Mouse (Mus musculus): ENCODE data around the gene Aloxe3. TPM values are rescaled to one million over a fixed set of nuclear protein-coding genes. Genes with fewer than 3 reads are reported as not detected.

Gene Aloxe3
- 0.16 and 0.53 TPM in 2 replicates for polyA plus RNA-seq (2015; fragmentation: Nextera tagmentation; extraction: Ambion mirVana)

GRCm38 (mm10) chr11:69125852-69125918 lies at the start of gene Aloxe3:
Gene Aloxe3 (plus strand): TSS chr11:69125896.
- peak within 1 kb of the TSS; percentile 52 for H3K27ac ChIP-seq
- no peaks in the 10 kb centered on the region for H3K36me3 ChIP-seq
- H3K9ac ChIP-seq = peak within 1 kb of the TSS; percentile 50
- 2% methylated on average over 3 of the region's 3 CpGs for WGBS
- peak within 1 kb of the TSS; percentile 67 for H3K4me3 ChIP-seq
- peak within 1 kb of the TSS; percentile 95 for H3K4me2 ChIP-seq
- H3K27me3 ChIP-seq = peaks cover 4% of the 10 kb centered on the region; the same call in 1 of the 2 replicates
- no peaks in the 10 kb centered on the region for H3K9me3 ChIP-seq
- H3K4me1 ChIP-seq = peaks cover 24% of the 10 kb centered on the region
- ATAC-seq (ENCODE audit: borderline replicate concordance, extremely low read depth, low FRiP score, low TSS enrichment) = no peak

- no peaks in the 10 kb centered on the region for H3K36me3 ChIP-seq
- H3K4me1 ChIP-seq = peaks cover 20% of the 10 kb centered on the region
- no peak overlapping the region for H3K4me2 ChIP-seq
- H3K4me3 ChIP-seq = no peak overlapping the region
- no peaks in the 10 kb centered on the region for H3K27me3 ChIP-seq
- no peak for ATAC-seq (ENCODE audit: borderline replicate concordance, extremely low read depth, low FRiP score, low TSS enrichment)
- WGBS = 63% methylated on average over 5 of the region's 5 CpGs
- H3K27ac ChIP-seq = no peak overlapping the region
- no peaks in the 10 kb centered on the region for H3K9me3 ChIP-seq
- H3K9ac ChIP-seq = no peak overlapping the region
Observed at GRCm38 (mm10) chr11:69076572-69076971, 49.1 kb upstream of the Aloxe3 start.

DNA sequence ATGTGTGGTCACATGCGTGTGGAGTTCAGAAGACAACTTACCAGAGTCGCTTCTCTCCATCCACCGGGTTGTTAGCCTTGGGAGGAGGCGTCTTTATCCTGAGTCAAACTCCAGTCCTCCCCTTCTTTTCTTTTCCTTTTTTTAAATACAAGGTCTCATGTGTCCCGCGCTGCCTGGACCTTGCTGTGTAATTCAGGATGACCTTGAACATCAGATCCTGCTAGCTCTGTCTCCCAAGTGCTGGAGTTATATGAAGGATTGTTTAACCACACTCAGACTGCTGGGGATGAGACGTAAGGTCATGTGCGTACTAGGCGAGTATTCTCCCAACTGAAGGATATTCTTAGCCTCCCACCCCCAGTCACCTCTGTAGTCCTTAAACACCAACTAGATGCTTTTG lies 48.4 kb upstream of the Aloxe3 start:
- Histone ChIP-seq H3K4me1 (peaks cover 13% of the 10 kb centered on the region), H3K36me3 (no peaks in the 10 kb centered on the region), H3K9me3 (no peaks in the 10 kb centered on the region), H3K4me2 (no peak overlapping the region), H3K27me3 (no peaks in the 10 kb centered on the region), H3K9ac (no peak overlapping the region), H3K4me3 (no peak overlapping the region), H3K27ac (no peak overlapping the region)
- 77% methylated on average over 9 of the region's 9 CpGs for WGBS
- no peak for ATAC-seq (ENCODE audit: borderline replicate concordance, extremely low read depth, low FRiP score, low TSS enrichment)

- Histone ChIP-seq H3K36me3 (no peaks in the 10 kb centered on the region), H3K27me3 (no peaks in the 10 kb centered on the region), H3K27ac (no peak overlapping the region), H3K4me2 (no peak overlapping the region), H3K9ac (no peak overlapping the region; the same call in 1 of the 2 replicates), H3K4me3 (no peak overlapping the region), H3K4me1 (peaks cover 5% of the 10 kb centered on the region; the same call in 1 of the 2 replicates), H3K9me3 (no peaks in the 10 kb centered on the region)
- ATAC-seq (ENCODE audit: borderline replicate concordance, extremely low read depth, low FRiP score, low TSS enrichment) = no peak
- WGBS = 70% methylated on average over 6 of the region's 6 CpGs
Observed at GRCm38 (mm10) chr11:69078041-69078440, 47.7 kb upstream of the Aloxe3 start.

DNA sequence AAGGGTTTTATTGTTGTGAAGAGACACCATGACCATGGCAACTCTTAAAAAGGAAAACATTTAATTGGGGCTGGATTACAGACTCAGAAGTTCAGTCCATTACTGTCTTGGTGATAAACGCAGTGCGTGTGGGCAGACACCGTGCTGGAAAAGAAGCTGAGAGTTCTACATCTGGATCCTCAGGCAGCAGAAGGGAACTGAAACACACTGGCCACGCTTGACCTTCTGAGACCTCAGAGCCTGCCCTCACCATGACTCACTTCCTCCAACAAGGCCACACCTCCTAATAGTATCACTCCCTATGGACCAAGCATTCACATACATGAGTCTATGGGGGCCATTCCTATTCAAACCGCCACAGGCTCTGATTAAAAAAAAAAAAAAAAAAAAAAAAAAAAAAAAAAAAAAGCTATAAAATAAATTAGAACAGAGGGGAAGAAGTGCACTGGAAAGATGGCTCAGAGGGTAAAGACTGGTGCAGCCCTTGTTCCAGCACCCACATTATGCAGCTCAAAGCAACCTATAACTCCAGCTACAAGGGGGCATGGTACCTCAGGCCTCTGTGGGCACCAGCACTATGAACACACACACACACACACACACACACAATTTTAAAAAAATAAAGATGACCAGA lies 46.8 kb upstream of the Aloxe3 start:
- WGBS = 72% methylated on average over 5 of the region's 5 CpGs
- no peak overlapping the region for H3K4me3 ChIP-seq
- ATAC-seq (ENCODE audit: borderline replicate concordance, extremely low read depth, low FRiP score, low TSS enrichment) = no peak
- peaks cover 5% of the 10 kb centered on the region; the same call in 1 of the 2 replicates for H3K4me1 ChIP-seq
- H3K4me2 ChIP-seq = no peak overlapping the region
- no peaks in the 10 kb centered on the region for H3K9me3 ChIP-seq
- no peaks in the 10 kb centered on the region for H3K36me3 ChIP-seq
- H3K27ac ChIP-seq = no peak overlapping the region
- no peak overlapping the region for H3K9ac ChIP-seq
- H3K27me3 ChIP-seq = no peaks in the 10 kb centered on the region

GRCm38 (mm10) chr11:69080102-69080854 lies 45.4 kb upstream of the Aloxe3 start:
- Histone ChIP-seq H3K9ac (no peak overlapping the region), H3K9me3 (no peaks in the 10 kb centered on the region), H3K4me3 (no peak overlapping the region), H3K4me2 (no peak overlapping the region), H3K4me1 (no peaks in the 10 kb centered on the region), H3K27me3 (no peaks in the 10 kb centered on the region), H3K27ac (no peak overlapping the region), H3K36me3 (no peaks in the 10 kb centered on the region)
- 71% methylated on average over 15 of the region's 15 CpGs for WGBS
- ATAC-seq (ENCODE audit: borderline replicate concordance, extremely low read depth, low FRiP score, low TSS enrichment) = no peak

- WGBS = 82% methylated on average over 8 of the region's 8 CpGs
- H3K4me2 ChIP-seq = no peak overlapping the region
- no peaks in the 10 kb centered on the region for H3K36me3 ChIP-seq
- H3K4me1 ChIP-seq = no peaks in the 10 kb centered on the region
- H3K9ac ChIP-seq = no peak overlapping the region
- no peak overlapping the region for H3K4me3 ChIP-seq
- no peaks in the 10 kb centered on the region for H3K9me3 ChIP-seq
- H3K27me3 ChIP-seq = no peaks in the 10 kb centered on the region
- no peak for ATAC-seq (ENCODE audit: borderline replicate concordance, extremely low read depth, low FRiP score, low TSS enrichment)
- H3K27ac ChIP-seq = no peak overlapping the region
Observed at GRCm38 (mm10) chr11:69080855-69081222, 44.9 kb upstream of the Aloxe3 start.

DNA sequence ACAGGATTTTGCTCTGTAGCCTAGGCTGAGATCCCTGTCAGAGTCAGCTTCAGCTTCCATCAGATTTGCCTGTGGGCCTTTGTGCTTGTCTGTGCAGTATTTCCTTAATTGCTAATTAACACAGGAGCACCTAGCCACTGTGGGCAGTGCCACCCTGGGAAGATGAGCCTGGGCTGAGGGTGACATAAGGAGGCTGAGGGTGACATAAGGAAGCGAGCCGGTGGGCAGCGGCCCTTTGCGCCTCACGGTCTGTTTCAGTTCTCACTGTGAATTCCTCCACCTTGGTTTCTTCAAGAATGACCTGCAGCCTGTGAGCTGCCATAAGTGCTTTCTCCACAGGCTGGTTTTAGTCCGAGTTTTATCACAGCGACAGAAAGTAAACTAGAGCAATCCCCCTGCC lies 44.1 kb upstream of the Aloxe3 start:
- Histone ChIP-seq H3K36me3 (no peaks in the 10 kb centered on the region), H3K27me3 (no peaks in the 10 kb centered on the region), H3K4me3 (no peak overlapping the region), H3K27ac (no peak overlapping the region), H3K9me3 (no peaks in the 10 kb centered on the region), H3K4me1 (no peaks in the 10 kb centered on the region), H3K9ac (no peak overlapping the region), H3K4me2 (no peak overlapping the region)
- 80% methylated on average over 7 of the region's 7 CpGs for WGBS
- no peak for ATAC-seq (ENCODE audit: borderline replicate concordance, extremely low read depth, low FRiP score, low TSS enrichment)

DNA sequence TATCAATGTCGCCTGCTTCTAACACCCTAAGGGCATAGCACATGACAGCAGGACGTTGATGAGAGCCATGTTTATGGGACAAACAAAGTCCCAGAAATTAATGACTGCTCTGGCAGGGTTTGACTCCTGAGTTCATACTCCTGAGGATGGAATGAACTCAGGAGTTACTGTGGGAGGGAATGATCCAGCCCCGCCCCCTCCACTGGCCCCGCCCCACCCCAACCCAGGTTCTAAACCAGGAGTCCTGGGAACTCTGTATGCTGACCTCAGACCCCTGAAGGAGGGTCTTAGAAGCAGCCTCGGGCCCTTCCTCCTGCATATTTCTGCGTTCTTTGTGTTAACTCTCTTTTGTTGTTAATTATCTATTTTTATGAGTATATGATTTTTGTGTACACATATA lies 40.1 kb upstream of the Aloxe3 start:
- H3K4me1 ChIP-seq = peaks cover 19% of the 10 kb centered on the region
- no peaks in the 10 kb centered on the region for H3K9me3 ChIP-seq
- H3K4me2 ChIP-seq = no peak overlapping the region
- ATAC-seq (ENCODE audit: borderline replicate concordance, extremely low read depth, low FRiP score, low TSS enrichment) = no peak
- no peaks in the 10 kb centered on the region for H3K27me3 ChIP-seq
- 68% methylated on average over 6 of the region's 6 CpGs for WGBS
- no peak overlapping the region for H3K27ac ChIP-seq
- no peak overlapping the region for H3K4me3 ChIP-seq
- H3K9ac ChIP-seq = no peak overlapping the region
- peaks cover 3% of the 10 kb centered on the region; the same call in 1 of the 2 replicates for H3K36me3 ChIP-seq

- ATAC-seq (ENCODE audit: borderline replicate concordance, extremely low read depth, low FRiP score, low TSS enrichment) = no peak
- no peaks in the 10 kb centered on the region for H3K9me3 ChIP-seq
- no peak overlapping the region for H3K4me2 ChIP-seq
- peaks cover 25% of the 10 kb centered on the region for H3K4me1 ChIP-seq
- H3K27me3 ChIP-seq = no peaks in the 10 kb centered on the region
- H3K4me3 ChIP-seq = no peak overlapping the region
- no peak overlapping the region for H3K9ac ChIP-seq
- peaks cover 9% of the 10 kb centered on the region; the same call in 1 of the 2 replicates for H3K36me3 ChIP-seq
- H3K27ac ChIP-seq = no peak overlapping the region
- WGBS = 32% methylated on average over 6 of the region's 6 CpGs
Observed at GRCm38 (mm10) chr11:69086390-69086789, 39.3 kb upstream of the Aloxe3 start.

GRCm38 (mm10) chr11:69087082-69087481 lies 38.6 kb upstream of the Aloxe3 start:
- peaks cover 15% of the 10 kb centered on the region; the same call in 1 of the 2 replicates for H3K36me3 ChIP-seq
- peaks cover 25% of the 10 kb centered on the region for H3K4me1 ChIP-seq
- no peak overlapping the region for H3K27ac ChIP-seq
- no peaks in the 10 kb centered on the region for H3K9me3 ChIP-seq
- H3K4me2 ChIP-seq = no peak overlapping the region
- no peak overlapping the region; the same call in 1 of the 2 replicates for H3K4me3 ChIP-seq
- H3K27me3 ChIP-seq = no peaks in the 10 kb centered on the region
- no peak overlapping the region for H3K9ac ChIP-seq
- 26% methylated on average over 4 of the region's 4 CpGs for WGBS
- ATAC-seq (ENCODE audit: borderline replicate concordance, extremely low read depth, low FRiP score, low TSS enrichment) = no peak

DNA sequence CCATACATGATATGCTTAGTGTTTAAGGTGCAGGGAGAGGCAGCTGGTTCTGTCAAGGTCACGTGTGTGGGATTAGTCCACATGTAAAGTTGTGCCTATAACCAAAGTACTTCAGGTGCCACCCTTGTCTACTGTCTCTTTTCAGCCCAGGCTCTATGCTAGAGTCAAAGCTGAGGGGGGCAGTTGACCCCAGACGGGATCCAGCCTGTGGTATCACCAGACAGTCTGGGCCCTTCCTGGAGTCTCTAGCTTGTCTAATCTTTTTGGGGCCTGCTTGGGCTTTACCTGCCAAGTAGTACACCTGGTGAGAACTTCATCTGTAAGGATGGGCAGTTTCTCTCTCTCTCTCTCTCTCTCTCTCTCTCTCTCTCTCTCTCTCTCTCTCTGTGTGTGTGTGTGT lies 38.1 kb upstream of the Aloxe3 start:
- H3K4me2 ChIP-seq = peak overlapping the region; percentile 86; the same call in 1 of the 2 replicates
- peak overlapping the region; percentile 96; the same call in 1 of the 2 replicates for H3K4me3 ChIP-seq
- peaks cover 25% of the 10 kb centered on the region for H3K4me1 ChIP-seq
- WGBS = 58% methylated on average over 2 of the region's 2 CpGs
- H3K27ac ChIP-seq = no peak overlapping the region
- ATAC-seq (ENCODE audit: borderline replicate concordance, extremely low read depth, low FRiP score, low TSS enrichment) = no peak
- no peaks in the 10 kb centered on the region for H3K9me3 ChIP-seq
- peaks cover 19% of the 10 kb centered on the region; the same call in 1 of the 2 replicates for H3K36me3 ChIP-seq
- no peaks in the 10 kb centered on the region for H3K27me3 ChIP-seq
- H3K9ac ChIP-seq = no peak overlapping the region

All from lung, embryonic 15.5 days (tissue).